Mouse (Mus musculus) adrenal gland, adult 8-10 months (tissue): Measurements from ENCODE around the gene Gmds. TPM values are rescaled to one million over a fixed set of nuclear protein-coding genes. Genes with fewer than 3 reads are reported as not detected.

ENCODE experiments used
- DNase-seq: peaks from one replicate; pipeline ENCODE4 v3.0.0; 2022
- total RNA-seq, 4 experiments: library from RNA; stranded (reverse); gene quantifications; 2 replicates each; pipeline ENCODE4 v1.2.4; 2022

Gmds gene
- total RNA-seq, 4 experiments from 2014 or later: 7.1 to 8.6 (median 7.5) TPM

DNA sequence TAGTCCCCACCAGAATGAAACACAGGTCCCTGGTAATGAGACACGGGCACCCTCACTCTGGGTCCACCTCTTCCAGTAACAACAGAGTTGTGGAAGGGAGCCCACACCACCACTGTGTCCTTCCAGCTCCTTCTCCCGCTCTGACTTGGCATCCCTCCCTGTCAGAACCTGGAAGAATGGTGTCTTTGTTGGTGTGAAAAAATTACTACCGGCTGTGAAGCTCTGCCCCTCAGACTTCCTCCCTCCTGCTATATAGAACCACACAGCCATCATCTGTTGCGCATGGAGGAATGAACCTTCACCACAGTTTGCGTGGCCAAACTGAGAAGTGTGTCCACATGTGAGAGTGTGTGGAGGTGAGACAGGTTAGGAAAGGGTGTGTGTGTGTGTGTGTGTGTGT, 562.8 kb downstream of the Gmds start:
- DNase-seq: no peak

DNA sequence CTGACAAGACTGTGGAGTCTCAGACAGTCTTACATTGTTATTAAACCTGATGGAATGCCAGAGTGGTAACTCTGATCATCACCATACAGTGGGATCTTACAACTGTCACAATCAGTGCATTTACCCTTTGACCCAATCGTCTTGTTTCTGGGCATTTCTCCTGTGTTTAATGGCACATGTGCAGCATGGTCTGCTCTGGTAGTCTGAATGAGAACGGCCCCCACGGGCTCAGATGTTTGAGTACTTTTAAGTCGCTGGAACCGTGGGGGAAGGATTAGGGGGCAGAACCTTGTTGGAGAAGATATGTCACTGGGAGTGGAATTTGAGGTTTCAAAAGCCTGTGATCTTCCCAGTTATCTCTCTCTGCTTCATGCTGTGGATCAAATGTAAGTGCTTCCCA, 565.7 kb downstream of the Gmds start:
- no peak for DNase-seq
